Mouse (Mus musculus) liver, adult 2 months (tissue): ENCODE data around the gene Eddm3b. TPM values are rescaled to one million over a fixed set of nuclear protein-coding genes. Genes with fewer than 3 reads are reported as not detected.

Experiments used
- DNase-seq: peaks from one replicate; pipeline ENCODE4 v3.0.0-alpha.2; 2011; ENCODE audit warnings: low read depth, low spot score; ENCODE audit errors: extremely low read depth
- H3K27ac ChIP-seq: fragments of 200-500 bp; replicated peaks from 2 replicates; pipeline ENCODE4 v1.5.1; 2012; ENCODE audit warnings: low read depth, mild to moderate bottlenecking, control low read depth, inconsistent platforms, low read length; ENCODE audit not compliant: insufficient read depth
- H3K27me3 ChIP-seq: fragments of 200-500 bp; 2 replicates; pipeline ENCODE4 v1.6.1; 2012; ENCODE audit warnings: mild to moderate bottlenecking, moderate library complexity, low read length, inconsistent platforms; ENCODE audit not compliant: control insufficient read depth, insufficient read depth
- H3K36me3 ChIP-seq: fragments of 200-500 bp; 2 replicates; pipeline ENCODE4 v1.6.1; 2012; ENCODE audit warnings: low read length, inconsistent platforms; ENCODE audit not compliant: control insufficient read depth, insufficient read depth
- H3K4me1 ChIP-seq: fragments of 200-500 bp; 2 replicates; pipeline ENCODE4 v1.6.1; 2011; ENCODE audit warnings: low read length; ENCODE audit not compliant: control insufficient read depth, insufficient read depth
- H3K4me3 ChIP-seq: fragments of 200-500 bp; 2 replicates; pipeline ENCODE4 v1.5.1; 2011; ENCODE audit warnings: low read depth, mild to moderate bottlenecking, control low read depth, low read length, moderate library complexity; ENCODE audit not compliant: insufficient read depth
- H3K79me2 ChIP-seq: fragments of 200-500 bp; 2 replicates; pipeline ENCODE4 v1.6.1; 2012; ENCODE audit warnings: inconsistent platforms, mild to moderate bottlenecking, low read length, moderate library complexity; ENCODE audit not compliant: control insufficient read depth, insufficient read depth
- H3K9ac ChIP-seq: fragments of 200-500 bp; 2 replicates; pipeline ENCODE4 v1.6.1; 2012; ENCODE audit warnings: low read depth, mild to moderate bottlenecking, control low read depth, inconsistent platforms, low read length
- CTCF ChIP-seq: fragments of 200-500 bp; IDR thresholded peaks from 2 replicates; pipeline ENCODE4 v1.5.1; 2011; ENCODE audit warnings: low read depth, low read length, control low read depth
- POLR2A ChIP-seq: fragments of 200-500 bp; IDR thresholded peaks from 2 replicates; pipeline ENCODE4 v1.6.1; 2011; ENCODE audit warnings: low read length, control low read depth; ENCODE audit not compliant: insufficient read depth; ENCODE audit errors: extremely low read depth
- WGBS: fragments of 180-500 bp; shearing (Covaris S2); methylation state at CpG from one replicate; pipeline ENCODE4 v1.1.7; 2018; 5-methylcytosine and 5-hydroxymethylcytosine counted together
- polyA plus RNA-seq: library from polyadenylated mRNA; depleted of rRNA; stranded (reverse); fragments of >200 nt; gene quantifications from 2 replicates; pipeline ENCODE4 v1.2.3, GENCODE M21; 2012; rRNA removed
- total RNA-seq: library from RNA; depleted of rRNA; stranded (reverse); fragments of >200 nt; gene quantifications from 2 replicates; pipeline ENCODE4 v1.2.3, GENCODE M21; 2014; rRNA removed

The Eddm3b gene
- total RNA-seq: not detected in 2 replicates
- polyA plus RNA-seq: not detected in 2 replicates

DNA sequence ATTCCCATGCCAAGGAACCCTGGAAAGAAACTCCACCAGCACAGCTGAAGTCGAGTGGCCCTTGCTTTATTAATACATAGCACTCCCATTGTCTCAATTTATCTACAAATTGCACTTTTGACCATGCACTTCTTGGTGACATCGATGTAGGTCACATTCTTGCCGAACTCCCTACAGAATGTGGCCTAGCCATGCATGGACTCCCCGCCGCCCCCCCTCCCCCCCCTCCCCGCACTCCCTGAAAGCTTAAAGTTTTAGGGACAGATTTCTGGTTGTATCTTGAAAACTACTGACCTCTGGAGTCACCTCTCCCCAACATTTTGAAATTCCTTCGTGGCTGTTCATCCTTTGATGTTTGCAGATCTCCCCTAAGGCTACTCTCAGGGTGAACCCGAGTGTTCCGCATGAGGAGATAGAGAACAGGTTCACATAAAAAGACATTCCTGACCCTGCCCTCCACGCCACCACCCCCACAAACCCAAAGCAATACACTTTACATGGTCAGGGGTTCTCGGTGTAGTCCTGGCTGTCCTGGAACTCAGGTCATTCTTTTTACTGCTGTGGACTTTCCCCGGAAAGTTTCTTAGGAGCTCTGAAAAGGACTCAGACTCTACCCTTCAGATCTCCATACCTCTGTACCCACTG, at the start of gene Eddm3b:
Eddm3b (plus strand) TSS at position 511 of the 645 bp plus-strand sequence.
- TF ChIP-seq POLR2A (no peak), CTCF (no peak)
- no peaks in the 10 kb centered on the region for H3K36me3 ChIP-seq
- no peaks in the 10 kb centered on the region for H3K79me2 ChIP-seq
- WGBS: 63% methylated on average over 12 of the region's 12 CpGs
- no peak for DNase-seq
- no peak within 1 kb of the TSS for H3K27ac ChIP-seq
- H3K9ac ChIP-seq: no peak within 1 kb of the TSS
- H3K4me3 ChIP-seq: no peak within 1 kb of the TSS
- no peaks in the 10 kb centered on the region for H3K27me3 ChIP-seq
- no peaks in the 10 kb centered on the region for H3K4me1 ChIP-seq

DNA sequence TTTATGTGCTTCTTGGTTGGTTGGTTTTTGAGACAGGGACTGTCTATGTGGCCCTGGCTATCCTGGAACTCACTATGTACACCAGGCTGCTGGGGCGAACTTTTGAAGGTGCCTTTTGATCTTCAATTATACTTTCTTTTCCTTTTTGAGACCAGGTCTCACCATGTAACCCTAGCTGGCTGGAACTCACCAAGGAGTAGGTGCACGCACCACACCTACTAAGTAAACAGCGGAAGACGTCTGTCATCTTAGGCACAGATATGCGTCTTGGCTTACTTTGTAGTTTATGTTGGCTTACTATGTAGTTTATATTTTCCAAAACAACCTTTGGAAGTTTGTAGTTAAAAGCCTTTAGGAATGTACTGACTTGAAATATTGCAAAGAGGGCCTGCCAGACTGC, 45.3 kb upstream of the Eddm3b start:
- H3K27me3 ChIP-seq: no peaks in the 10 kb centered on the region
- no peaks in the 10 kb centered on the region for H3K79me2 ChIP-seq
- no peak for DNase-seq
- H3K4me3 ChIP-seq: no peak overlapping the region
- TF ChIP-seq CTCF (no peak), POLR2A (no peak)
- H3K9ac ChIP-seq: no peak overlapping the region
- peaks cover 3% of the 10 kb centered on the region; the same call in 1 of the 2 replicates for H3K4me1 ChIP-seq
- H3K36me3 ChIP-seq: no peaks in the 10 kb centered on the region
- 94% methylated on average over 5 of the region's 5 CpGs for WGBS
- no peak overlapping the region for H3K27ac ChIP-seq

DNA sequence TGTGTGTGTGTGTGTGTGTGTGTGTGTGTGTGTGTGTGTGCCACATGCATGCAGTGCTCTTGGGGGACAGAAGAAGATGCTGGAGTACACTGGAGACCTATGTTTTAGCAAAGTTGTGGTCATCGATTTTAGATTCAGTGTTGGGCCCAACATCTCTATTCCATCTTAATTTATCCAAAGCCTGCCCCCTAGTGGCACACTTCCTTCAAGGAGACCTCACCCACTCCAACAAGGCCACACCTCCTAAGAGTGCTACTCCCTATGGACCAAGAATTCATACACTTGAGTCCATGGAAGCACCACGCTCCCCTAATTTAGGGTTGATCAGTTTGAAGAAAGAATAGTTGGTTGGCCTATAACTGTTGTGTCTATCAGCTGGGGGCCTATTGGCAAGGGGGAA, 44.6 kb upstream of the Eddm3b start:
- no peaks in the 10 kb centered on the region for H3K36me3 ChIP-seq
- H3K79me2 ChIP-seq: no peaks in the 10 kb centered on the region
- H3K9ac ChIP-seq: no peak overlapping the region
- no peak overlapping the region for H3K4me3 ChIP-seq
- H3K27ac ChIP-seq: no peak overlapping the region
- peaks cover 3% of the 10 kb centered on the region; the same call in 1 of the 2 replicates for H3K4me1 ChIP-seq
- WGBS: 90% methylated on average over 2 of the region's 2 CpGs
- no peaks in the 10 kb centered on the region for H3K27me3 ChIP-seq
- TF ChIP-seq POLR2A (no peak), CTCF (peak; percentile 26; the same call in 1 of the 2 replicates)
- peak; percentile 46 for DNase-seq

DNA sequence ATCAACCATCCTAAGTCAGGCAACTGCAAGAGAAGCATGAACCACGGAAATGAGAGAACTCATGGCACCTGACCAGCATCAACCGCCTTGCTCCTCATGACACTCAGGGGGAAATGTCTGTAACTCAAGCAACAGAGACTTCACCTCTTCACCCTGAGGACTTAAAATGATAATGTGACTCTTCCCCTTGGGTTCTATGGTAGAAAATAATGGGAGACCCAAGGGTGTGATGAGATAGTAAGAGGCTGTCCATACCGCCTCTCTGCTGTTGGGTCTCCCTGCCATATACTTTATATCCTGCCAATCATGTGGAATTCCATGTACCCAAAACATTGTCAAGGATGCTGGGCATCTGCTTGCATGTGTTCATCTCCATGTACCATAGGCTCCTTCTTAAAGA, 39.9 kb upstream of the Eddm3b start, which contains the start of gene Olfr750:
Olfr750 (minus strand) TSS at position 101 of the 400 bp plus-strand sequence.
- 95% methylated on average over 3 of the region's 3 CpGs for WGBS
- TF ChIP-seq CTCF (no peak), POLR2A (no peak)
- no peaks in the 10 kb centered on the region for H3K36me3 ChIP-seq

DNA sequence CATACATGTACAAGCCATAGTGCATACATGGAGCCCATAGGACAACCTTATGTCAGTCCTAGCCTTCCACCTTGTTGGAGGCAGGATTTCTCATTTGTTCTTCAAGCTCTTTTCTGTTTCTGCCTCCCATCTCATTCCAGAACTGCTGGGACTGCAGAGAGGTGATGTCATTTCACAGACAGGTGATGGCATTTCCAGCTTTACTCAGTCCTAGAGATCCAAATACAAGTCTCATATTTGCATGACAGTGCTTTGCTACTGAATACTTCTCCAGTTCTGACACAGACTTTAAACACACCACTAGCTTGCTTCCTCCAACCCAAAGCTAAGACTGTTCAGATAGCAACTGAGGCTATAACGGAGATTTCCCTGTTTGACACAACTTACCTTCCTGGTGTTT, 35.0 kb upstream of the Eddm3b start:
- no peaks in the 10 kb centered on the region for H3K79me2 ChIP-seq
- DNase-seq: no peak
- H3K4me1 ChIP-seq: peaks cover 9% of the 10 kb centered on the region; the same call in 1 of the 2 replicates
- H3K36me3 ChIP-seq: no peaks in the 10 kb centered on the region
- no peak overlapping the region for H3K9ac ChIP-seq
- no peaks in the 10 kb centered on the region for H3K27me3 ChIP-seq
- H3K4me3 ChIP-seq: no peak overlapping the region
- 94% methylated on average over 1 of the region's 1 CpGs for WGBS
- no peak for TF ChIP-seq POLR2A
- TF ChIP-seq CTCF: no peak
- no peak overlapping the region for H3K27ac ChIP-seq

More for the DNA sequence above, 39.9 kb upstream of the Eddm3b start, which contains the start of gene Olfr750:
- Histone ChIP-seq H3K79me2 (no peaks in the 10 kb centered on the region), H3K9ac (no peak within 1 kb of the TSS), H3K27ac (no peak within 1 kb of the TSS), H3K4me1 (no peaks in the 10 kb centered on the region), H3K27me3 (no peaks in the 10 kb centered on the region), H3K4me3 (no peak within 1 kb of the TSS)
- no peak for DNase-seq

DNA sequence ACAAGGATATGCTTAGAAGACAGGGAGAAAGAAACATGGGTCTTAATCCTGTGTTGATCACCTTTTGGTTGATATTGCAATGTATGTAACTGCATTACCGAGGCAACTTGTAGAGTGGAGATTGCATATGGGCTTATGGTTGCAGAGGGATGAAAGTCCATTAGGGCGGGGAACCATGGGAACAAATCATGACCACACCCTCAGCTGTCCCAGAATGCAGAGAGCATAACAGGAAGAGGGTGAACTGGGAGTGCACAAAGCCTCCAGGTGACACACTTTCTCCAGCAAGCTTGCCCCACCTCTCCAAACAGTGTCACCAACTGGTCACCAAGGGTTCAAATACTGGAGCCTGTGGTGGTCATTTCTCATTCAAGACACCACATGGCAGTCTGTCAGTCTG, 33.2 kb upstream of the Eddm3b start:
- WGBS: 57% methylated on average over 2 of the region's 2 CpGs
- no peak overlapping the region for H3K27ac ChIP-seq
- no peaks in the 10 kb centered on the region for H3K79me2 ChIP-seq
- no peak for TF ChIP-seq CTCF
- TF ChIP-seq POLR2A: no peak
- H3K9ac ChIP-seq: no peak overlapping the region
- no peaks in the 10 kb centered on the region for H3K36me3 ChIP-seq
- H3K4me3 ChIP-seq: no peak overlapping the region
- DNase-seq: peak; percentile 17
- peaks cover 11% of the 10 kb centered on the region for H3K4me1 ChIP-seq
- no peaks in the 10 kb centered on the region for H3K27me3 ChIP-seq
